Mouse (Mus musculus) thymus, postnatal 10 days (tissue): ENCODE data around the gene Dusp7.

ENCODE experiments used
- DNase-seq, 2 experiments: peaks; one replicate each; pipeline ENCODE4 v3.0.0; 2021; ENCODE audit warnings: low spot score in 2 of 2

Dusp7 gene

DNA sequence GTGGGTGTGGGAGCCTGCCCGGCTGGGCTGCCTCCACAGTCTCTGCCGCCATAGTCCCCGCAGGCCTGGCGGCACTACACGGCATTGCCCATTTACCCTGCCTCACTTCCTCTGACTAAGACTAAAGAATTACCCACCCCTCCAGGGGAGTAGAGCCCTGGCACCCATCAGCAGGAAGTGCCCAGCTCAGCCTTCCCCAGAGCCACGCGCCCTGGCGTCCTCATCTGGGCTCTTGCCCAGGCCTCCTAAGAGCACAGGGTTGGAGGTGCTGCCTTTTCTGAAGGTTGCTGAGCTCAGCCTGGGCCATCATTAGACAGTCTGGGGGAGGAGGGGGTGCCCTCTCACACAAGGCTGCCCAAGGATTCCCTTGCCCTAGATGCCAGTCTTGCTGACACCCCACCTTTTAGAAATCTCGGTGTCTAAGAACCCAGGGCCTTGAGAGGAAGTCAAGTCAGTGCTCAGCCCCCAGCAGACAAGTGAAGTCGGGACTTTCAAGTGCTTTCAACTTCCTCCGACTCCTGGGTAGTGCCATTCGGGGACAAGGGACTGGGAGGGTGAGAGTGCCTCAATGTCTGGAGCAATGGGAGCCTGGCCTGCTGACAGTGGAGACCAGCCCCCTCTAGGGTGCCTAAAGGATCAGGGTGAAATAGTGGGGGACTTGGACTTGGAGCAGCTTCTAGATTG, 17.9 kb downstream of the Dusp7 start:
- no peak for DNase-seq

DNA sequence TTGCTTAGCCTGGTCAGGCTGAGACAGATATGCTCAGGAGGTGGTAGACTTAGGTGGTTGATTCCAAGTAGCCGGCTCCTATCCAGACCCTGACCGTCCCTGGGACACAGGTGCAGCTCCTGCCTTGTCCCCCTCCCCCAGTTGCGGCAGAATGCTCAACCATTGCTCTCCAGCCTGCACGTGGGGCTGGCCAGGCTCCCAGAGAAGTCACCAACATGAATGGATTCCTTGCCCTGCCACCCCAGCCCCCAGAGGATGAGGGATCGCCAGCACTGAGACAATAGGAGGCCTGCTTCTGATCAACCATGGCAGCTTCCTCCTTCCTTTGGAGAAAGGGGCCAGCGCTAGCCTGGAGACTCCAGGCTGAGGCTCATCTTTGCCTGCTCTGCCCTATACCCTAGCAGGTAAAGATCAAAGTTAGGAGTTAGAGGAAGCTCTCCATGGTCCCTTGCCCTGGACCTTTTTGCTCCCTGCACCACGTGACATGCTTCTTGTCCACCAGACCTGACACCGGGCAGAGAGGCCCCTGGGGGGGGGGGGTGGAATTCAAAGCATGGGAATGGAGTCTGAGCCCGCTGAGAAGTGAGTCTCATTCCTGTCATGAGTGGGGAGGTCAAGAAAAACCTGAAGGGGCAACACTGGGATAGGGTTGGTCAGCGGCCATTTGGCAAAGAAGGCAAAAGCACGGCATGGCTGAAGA, 24.5 kb downstream of the Dusp7 start:
- DNase-seq: no peak

DNA sequence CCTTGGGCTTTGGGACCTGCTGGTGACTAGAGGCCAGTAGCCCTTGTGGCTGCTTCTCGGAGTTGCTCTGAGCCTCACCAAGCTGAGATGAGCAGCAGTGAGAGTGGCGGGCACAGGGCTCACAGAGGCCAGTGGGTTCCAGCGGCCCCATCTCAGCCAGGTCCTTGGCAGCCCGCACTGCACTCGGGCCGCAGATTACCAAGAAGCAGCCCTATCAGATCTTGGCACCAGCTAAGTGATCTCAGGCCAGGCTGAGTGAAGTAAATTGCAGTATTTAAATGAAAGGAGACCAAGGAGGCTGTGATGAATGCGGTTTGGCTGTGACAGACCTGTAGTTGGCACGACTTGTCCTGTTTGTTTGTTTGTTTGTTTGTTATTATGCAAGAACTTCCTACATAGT, 25.1 kb downstream of the Dusp7 start:
- no peak for DNase-seq

DNA sequence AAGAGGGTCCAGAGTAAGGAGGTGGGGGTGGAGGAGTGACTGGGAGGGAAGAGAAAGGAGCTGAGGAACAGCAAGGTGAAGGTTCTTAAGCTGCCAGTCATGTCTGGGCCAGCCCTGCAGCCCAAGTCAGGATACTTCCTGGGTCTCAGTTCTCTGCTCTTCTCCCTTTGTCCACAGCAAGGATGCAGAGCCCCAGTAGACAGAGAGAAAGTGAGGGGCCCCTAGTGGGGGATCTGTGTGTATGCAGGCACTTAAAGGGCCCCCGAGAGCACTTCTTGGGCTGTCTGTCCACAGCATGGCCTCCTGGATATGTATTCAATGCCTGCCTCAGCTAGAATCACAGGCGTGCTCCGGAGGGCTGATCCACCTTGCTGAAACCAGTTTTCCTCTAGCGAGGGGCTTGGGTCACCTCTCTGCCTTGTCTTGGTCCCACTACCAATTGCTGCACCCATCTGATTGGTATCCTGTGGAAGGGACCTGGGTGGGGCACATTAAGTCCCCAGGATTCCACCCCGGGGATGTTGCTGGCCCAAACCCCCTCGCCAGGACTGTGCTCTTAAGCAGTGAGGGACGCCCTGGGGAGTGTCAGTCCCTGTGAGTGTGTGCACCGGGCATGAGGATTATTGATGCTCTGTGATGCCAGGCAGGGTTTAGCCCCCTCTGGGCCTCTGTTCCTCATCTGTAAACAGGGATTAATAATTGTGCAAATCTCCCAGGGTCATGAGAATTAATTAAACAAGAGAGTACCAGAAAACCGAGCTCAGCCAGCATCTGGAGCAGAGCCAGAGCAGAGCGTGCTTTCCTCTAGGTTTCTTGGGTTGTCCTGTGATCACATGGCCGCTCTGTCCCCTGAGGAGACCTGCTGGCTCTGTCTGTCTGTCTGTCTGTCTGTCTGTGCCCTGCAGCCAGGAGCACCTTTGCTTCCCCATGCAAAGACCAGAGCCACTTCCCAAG, 26.5 kb downstream of the Dusp7 start:
- peak in 1 of 2 experiments; percentile 55 for DNase-seq

DNA sequence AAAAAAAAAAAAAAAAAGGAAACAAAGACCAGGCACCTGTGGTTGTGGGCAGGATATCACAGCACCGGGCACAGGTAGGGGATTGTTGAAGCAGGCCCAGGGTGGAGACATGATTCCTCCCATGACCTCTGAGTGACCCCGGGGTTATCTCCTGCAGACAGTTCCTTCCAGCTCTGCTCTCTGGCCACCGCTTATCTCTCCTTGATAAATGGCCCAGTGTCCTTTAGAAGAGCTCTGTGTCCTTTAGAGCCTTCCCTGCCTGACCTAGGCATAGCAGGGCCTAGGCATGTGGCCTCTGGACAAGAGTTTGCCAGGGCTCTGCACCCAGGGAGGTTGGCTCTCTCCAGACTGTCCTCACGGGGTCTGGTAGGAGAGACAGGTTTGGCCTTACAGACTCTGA, 29.3 kb downstream of the Dusp7 start:
- no peak for DNase-seq

DNA sequence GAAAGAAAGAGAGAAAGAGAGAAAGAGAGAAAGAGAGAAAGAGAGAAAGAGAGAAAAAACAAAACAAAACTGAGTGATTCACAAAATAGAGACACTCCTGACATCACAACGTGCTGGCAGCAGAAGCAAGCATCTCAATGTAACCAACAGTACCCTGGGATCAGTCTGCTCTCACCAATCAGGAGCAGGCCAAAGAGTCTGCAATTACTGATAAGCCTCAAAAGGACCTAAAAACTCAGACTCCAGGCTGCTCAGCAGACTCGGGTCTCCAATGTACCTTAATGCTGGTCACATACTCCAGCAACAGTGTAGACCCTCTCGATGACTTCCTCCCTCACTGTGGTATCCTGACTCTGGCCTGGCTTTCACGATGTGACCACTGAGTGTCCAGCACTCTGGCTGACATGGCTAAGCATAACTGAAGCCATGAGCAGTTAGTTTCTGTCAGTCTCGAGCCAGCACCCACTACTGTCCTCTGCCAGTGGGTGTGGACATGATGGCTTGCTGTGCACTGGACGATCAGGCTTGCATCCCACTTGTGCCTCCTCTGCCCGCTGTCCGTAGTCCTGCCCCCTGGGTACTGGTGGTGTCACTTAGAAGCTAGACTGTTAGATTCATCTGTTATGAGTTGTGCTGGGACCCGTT, 30.4 kb downstream of the Dusp7 start:
- DNase-seq: no peak

DNA sequence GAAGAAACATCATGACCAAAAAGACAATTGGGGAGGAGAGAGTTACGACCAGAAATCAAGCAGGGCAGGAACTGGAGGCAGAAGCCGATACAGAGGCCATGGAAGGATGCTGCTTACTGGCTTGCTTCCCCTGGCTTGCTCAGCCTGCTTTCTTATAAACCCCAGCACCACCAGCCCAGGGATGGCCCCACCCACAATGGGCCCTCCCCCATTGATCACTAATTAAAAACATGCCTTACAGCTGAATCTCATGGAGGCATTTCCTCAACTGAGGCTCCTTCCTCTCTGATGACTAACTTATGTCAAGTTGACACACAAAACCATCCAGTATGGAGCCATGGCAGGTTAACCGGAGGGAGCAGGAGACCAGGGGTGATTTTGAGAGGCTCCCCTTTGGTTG, 31.4 kb downstream of the Dusp7 start:
- no peak for DNase-seq

DNA sequence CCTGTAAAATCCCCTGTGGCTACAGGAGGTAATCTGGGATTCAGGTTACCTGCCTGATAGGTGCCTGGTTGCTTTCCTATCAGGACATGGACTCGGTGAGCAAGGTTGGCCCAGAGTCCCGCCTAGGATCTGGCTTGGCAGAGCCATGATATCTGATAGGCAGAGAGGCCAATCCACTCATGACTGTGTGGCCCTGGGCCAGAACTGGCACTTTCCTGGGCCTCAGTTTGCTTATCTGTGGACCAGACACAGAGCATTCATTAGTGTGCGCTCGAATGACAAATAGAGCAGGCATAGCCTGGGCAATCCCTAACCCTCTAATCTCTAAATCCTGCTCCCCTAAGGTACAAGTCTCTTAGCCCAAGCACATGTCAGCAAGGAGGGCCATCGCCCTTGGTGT, 33.7 kb downstream of the Dusp7 start:
- no peak for DNase-seq

DNA sequence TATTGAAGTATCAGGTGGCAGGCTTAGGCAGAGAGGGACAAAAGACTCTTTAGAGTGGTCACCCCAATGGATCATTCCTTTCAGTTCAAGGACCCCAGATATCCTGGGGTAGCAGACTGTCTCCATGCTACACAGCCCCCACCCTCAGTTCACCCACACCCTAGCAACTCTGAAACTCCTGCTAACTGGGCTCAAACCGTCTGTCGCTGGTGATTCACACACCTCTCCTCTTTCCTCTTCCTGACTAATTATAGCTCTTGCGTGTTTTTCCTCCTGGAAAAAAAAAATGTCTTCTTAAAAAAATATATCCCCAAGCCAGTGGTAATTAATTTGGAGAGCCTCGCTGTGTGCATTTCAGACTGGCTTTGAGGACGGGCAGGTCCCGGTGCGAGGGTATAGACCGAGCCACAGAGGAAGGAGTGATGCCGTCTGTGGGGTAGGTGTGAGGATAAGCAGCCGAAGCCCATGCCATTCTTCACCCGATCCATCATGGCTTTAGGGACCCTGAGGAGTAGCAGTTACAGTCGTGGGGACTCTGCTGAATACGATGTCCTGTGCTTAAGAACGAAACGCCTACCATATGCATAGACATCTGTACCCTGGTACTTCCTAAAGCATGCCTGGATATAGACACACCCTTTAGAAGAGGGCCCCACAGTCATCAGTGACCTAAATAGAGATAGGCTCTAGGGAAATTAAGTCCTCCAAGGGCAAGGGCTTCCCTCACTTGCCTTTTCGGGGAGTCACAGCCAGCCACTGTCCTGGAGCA, 34.4 kb downstream of the Dusp7 start:
- no peak for DNase-seq

DNA sequence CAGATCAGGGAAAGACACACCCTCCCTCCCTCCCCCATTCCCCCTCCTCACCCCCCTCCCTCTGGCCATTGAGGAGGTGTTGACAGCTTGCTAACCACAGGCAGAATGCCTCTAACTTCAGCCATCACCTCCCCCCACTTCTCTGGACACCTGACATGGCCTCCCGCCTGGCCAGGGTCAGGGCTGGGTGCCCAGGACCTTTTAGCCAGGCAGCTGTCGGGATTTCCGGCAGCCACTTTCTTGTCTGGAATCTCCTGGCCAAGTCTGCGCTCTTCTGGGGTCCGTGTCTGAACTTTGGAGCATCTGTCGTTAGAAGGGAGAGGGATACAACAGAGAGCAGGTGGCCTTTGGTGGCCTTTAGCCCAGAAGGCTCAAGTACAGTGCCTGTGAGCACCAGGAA, 36.8 kb downstream of the Dusp7 start:
- no peak for DNase-seq

DNA sequence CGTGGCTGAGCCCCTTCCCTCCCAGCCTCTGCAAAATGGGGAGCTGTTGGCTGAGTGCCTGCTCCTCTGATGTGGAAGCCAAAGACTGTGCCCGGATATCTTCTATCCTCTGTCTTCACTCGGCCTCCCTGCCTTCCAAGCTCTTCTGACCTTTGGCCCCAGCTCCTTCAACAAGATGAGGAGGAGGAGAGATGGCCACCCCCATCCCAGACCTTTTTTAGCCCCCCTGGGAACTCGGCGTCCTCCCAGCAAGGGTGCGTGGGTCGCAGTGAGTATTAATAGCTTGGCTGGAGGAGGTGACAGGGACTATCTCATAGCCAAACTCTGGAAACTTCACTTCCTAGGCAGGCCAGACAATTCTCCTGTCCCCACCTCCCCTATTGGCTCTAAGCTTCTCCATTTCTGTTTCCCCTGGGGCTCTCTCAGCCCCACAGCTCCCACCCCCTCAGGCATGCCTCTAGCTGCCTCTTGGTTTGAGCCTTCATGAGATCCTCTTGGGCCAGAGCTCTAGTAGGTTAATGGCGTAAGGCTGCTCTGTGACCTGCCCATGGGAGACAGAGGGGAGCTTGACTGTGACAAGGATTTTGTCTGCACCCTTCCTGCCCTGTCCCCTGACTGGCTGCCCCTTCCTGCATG, 38.1 kb downstream of the Dusp7 start:
- DNase-seq: no peak

DNA sequence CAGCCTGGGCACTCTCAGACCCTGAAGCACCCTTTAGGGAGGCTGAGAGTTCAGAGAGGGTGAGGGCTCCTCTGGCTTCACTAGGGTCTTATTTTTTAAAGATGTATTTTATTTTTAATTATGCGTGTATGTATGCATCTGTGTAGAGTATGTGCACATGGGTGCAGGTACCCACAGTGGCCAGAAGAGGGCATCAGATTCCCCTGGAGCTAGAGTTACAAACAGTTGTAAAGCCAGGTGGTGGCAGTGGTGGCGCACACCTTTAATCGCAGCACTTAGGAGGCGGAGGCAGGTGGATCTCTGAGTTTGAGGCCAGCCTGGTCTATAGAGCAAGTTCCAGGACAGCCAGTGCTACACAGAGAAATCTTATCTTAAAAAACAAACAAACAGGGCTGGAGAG, 40.7 kb downstream of the Dusp7 start:
- DNase-seq: no peak

DNA sequence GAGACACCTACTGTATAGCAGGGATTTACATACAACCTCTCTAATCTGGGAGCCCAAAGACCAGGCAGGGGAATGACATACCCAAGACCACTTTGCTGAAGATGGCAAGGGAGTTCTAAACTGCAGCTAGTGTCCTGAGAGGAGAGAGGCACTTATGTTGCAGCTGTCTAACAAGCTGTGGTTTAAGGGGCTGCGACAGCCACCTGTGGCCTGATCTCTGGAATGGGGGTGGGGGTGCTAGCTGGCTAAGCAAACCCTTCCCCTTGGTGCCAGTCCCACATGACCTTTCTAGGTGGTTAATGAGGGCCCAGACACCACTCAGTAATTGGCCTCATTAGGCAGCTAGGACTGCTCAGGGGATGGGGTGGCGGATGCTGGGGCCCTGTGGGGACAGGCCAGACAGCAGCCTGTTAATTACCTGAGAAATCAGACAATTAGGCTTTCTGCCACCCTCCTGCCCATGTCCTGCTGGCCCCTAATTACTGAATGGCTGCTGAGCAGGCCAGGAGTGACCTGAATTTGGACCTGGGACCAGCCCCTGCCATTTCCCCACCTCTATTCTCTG, 41.7 kb downstream of the Dusp7 start:
- no peak for DNase-seq

DNA sequence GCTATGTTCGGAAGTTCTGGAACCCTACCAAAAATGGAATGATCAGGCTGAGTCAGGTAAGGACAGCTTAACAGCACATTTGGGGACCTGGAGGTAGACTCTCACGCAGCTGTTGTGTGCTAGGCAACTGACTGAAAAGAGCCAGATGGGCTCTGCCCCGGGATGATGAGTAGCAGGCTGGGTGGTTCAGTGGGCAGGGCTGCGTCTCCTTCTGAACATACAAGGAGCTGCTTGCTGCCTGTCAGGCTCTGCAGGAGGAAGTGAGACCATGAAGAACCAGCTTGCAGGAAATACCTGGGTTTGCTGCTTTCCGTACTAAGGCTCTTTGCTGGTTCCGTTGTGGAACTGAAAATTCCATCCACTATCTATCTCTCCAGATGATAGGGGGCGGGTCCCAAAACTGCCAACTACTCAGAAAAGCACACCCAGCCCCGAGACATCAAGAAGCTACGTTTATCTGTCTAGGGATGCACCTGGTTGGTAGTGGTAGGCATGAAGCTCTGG, 42.7 kb downstream of the Dusp7 start:
- DNase-seq: no peak

DNA sequence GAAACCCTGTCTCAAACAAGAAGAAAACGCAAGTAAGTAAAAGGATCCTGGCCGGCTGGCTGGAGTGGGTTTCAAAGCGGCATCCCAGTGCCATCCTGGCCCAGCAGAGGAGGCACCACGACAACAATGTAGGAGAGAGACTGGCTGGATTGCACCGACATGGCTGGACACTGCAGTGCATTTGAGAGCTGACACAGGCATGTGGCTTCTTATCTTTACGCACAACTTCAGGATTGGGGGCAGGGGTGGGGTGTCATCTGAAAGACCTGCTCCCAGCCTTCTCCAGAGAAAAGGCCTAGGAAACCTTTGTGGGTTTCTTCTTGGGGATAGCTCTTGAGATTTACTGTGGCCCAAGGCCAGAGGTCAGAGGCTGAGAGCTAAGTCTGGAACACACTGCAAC, 43.3 kb downstream of the Dusp7 start:
- DNase-seq: no peak

DNA sequence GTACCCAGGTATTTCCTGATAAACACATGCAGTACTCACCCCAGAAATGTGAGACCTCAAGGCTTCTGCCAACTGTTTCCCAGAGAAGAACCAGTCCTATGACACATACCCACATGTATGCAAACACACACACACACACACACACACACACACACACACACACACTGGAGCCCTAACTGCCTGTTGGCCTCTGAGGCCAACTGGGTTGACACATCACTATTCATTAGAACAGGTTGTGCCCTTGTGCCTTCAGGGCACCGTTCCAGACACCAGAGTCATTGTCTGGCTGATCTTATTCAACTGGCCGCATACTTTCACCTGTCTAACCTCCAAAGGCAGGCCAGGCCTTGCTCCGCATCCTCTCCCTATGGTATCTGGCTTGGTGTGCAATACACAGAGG, 43.8 kb downstream of the Dusp7 start:
- DNase-seq: no peak

DNA sequence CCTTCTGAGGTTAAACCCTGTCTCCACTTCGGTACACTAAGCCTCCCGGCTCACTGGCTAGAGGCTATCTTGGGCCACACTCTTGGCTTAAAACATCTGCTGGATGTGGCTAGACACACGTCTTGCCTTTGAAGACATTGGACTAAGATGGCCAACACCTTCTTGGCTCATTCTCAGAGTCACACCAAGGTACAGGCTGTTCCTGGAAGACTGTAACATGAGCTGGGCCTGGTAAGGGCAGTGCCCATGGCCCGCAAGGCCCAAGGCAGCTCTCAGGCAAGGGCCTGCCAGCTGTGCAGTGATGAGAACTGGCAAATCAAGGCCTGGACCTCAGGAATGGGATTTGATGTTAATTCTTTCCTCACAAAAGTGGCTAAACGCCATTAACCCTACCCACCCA, 45.2 kb downstream of the Dusp7 start:
- DNase-seq: no peak

DNA sequence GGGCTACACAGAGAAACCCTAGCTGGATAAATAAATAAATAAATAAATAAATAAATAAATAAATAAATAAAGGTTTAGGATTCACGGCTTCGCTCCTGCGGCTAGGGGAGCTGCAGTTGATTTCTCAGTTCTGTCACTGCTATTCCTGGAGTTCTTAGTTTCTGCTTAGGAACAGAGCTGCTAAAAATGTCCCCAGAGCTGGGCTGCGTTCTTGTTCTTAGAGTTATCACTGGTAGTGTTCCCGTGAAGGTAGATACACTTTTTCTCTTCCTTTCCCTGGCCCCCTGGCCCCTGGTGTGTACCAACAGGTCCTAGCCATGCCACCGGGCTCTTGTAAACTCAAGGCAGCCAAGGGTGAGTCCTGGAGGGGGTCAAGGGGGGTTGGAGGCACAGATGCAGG, 48.4 kb downstream of the Dusp7 start:
- DNase-seq: no peak

DNA sequence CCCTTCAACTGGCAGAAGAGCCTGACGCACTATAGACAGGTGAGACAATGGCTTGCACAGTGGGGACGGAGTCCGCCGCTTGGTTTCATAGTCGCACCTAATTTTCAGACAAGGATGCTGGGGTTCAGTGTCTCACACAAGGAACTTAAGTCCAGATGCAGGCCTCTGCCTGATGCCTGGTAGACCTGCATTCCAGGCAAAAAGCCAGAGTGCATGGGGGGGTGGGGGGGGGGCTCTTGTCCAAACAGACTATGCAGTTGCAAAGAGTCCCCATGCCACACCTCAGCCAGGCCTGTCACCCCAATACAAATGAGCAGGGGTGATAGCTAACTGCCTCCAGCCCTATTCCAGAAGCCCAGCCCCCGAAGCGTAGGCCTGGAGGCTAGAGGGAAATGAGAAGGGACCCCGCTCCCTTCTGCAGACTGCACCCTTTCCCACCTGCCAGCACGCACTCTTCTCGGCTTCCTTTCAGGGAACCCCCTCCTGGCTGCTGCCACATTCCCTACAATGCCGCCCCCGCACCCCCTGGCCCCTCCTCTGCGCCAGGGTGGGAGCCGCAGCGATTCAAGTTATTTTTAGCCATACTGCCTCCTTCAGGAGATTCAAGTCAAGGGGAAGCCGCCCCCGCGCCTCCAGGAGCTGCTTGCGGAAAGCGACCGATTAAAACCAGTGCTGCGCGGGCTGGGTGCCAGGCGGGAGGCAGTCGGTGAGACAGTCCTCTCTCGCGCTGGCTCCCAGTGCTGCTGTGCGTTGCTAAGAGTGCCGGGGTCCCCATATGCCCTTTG, 49.6 kb downstream of the Dusp7 start:
- peak; percentile 7 to 38 for DNase-seq

DNA sequence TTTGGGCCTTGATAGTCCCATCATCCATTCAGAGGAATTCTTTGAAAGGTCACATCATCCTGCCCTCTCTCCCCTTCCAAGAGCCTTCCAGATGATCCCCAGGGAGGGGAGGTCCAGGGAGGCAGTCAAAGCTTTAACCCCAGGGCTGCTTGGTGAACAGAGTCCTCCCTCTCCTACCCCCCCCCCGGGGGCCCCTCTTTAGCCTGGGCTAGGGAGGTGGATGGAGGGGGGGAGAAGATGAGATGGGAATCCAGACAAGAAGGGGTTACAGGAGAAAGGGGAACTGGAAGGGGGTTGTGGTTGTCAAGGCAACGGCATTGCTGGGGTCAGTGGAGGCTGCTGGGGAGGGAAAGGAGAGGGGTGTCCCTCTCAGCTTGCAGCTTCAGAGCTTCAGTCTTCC, 52.2 kb downstream of the Dusp7 start:
- DNase-seq: no peak
